Mouse (Mus musculus) CH12.LX (cell line): Measurements from ENCODE around the gene Ren1.

ENCODE experiments used
- BHLHE40 ChIP-seq: IDR thresholded peaks from 2 replicates; pipeline ENCODE4 v1.6.1; 2011; ENCODE audit warnings: mild to moderate bottlenecking, low read depth, low read length, improper control_type of control experiment
- CHD1 ChIP-seq: IDR thresholded peaks from 2 replicates; pipeline ENCODE4 v1.6.1; 2012; ENCODE audit warnings: low read depth, low read length, improper control_type of control experiment, inconsistent platforms
- POLR2A ChIP-seq: IDR thresholded peaks from 2 replicates; pipeline ENCODE4 v1.6.1; 2011; ENCODE audit warnings: low read depth, mild to moderate bottlenecking, improper control_type of control experiment, low read length
- TBP ChIP-seq: conservative IDR thresholded peaks from 2 replicates; pipeline ENCODE4 v1.6.1; 2011; ENCODE audit warnings: low read depth, low read length, improper control_type of control experiment
- UBTF ChIP-seq: IDR thresholded peaks from 2 replicates; pipeline ENCODE4 v1.6.1; 2012; ENCODE audit warnings: low read depth, mild to moderate bottlenecking, inconsistent platforms, low read length, improper control_type of control experiment, moderate library complexity

DNA sequence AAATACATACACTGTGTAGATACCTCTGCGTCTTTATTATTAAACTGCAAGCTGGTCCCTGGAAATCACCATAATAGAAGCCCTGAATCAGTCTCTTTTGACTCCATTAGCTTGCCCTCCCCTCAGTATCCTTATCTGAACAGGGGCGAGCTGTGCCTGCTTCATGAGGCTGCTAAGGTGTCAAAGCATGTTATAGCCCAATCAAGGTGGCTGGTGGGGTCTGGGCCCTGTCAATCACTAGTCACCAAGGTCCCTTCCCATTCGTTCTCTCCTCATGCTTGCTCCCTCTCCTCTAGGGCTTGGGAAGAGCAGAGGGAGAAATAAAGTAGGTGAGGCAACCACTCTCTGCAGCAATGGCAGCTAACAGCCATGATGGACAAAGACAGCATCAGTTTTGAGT lies 3.1 kb upstream of the Ren1 start:
- TF ChIP-seq POLR2A (no peak), UBTF (no peak), BHLHE40 (no peak), TBP (no peak), CHD1 (no peak)
